Mouse (Mus musculus): ENCODE data around the gene Zfp963. TPM values are rescaled to one million over a fixed set of nuclear protein-coding genes. Genes with fewer than 3 reads are reported as not detected.

Zfp963 gene
- total and polyA plus RNA-seq, 2 experiments from 2014 or later = 0.73 to 3.1 TPM

- H3K27ac ChIP-seq (ENCODE audit: low read depth) = no peak overlapping the region
- H3K4me2 ChIP-seq (ENCODE audit: low read depth, low read length) = no peak overlapping the region
- H3K4me1 ChIP-seq (ENCODE audit: control insufficient read depth, insufficient read depth) = peaks cover 18% of the 10 kb centered on the region
- H3K9me3 ChIP-seq (replicated peaks; ENCODE audit: control insufficient read depth, low read length) = no peaks in the 10 kb centered on the region
- no peak for DNase-seq (ENCODE audit: low spot score)
- H3K4me3 ChIP-seq (ENCODE audit: low read depth, low read length) = no peak overlapping the region
- H3K36me3 ChIP-seq (replicated peaks; ENCODE audit: control insufficient read depth, insufficient read depth, low read length) = peaks cover 13% of the 10 kb centered on the region
- no peak for ATAC-seq (ENCODE audit: insufficient read depth, low read depth)
- no peak for TF ChIP-seq CTCF (IDR thresholded peaks at IDR 0.05; ENCODE audit: low read depth)
- TF ChIP-seq EP300 (IDR thresholded peaks at IDR 0.05; ENCODE audit: low read depth) = no peak
- peak overlapping the region; percentile 94; the same call in 1 of the 2 replicates for H3K9ac ChIP-seq (replicated peaks; ENCODE audit: low read depth, low read length)
- no peaks in the 10 kb centered on the region for H3K27me3 ChIP-seq (ENCODE audit: control insufficient read depth, insufficient read depth, low read length)
- 66% methylated on average over 5 of the region's 5 CpGs for WGBS
Observed at GRCm38 (mm10) chr8:69789731-69790130, 40.0 kb upstream of the Zfp963 start.

- Histone ChIP-seq H3K4me3 (ENCODE audit: low read depth, low read length) (no peak overlapping the region), H3K9me3 (replicated peaks; ENCODE audit: control insufficient read depth, low read length) (no peaks in the 10 kb centered on the region), H3K9ac (replicated peaks; ENCODE audit: low read depth, low read length) (no peak overlapping the region), H3K36me3 (replicated peaks; ENCODE audit: control insufficient read depth, insufficient read depth, low read length) (peaks cover 7% of the 10 kb centered on the region; the same call in 1 of the 2 replicates), H3K4me1 (ENCODE audit: control insufficient read depth, insufficient read depth) (peaks cover 18% of the 10 kb centered on the region), H3K4me2 (ENCODE audit: low read depth, low read length) (no peak overlapping the region), H3K27ac (ENCODE audit: low read depth) (no peak overlapping the region), H3K27me3 (ENCODE audit: control insufficient read depth, insufficient read depth, low read length) (no peaks in the 10 kb centered on the region)
- DNase-seq (ENCODE audit: low spot score) = no peak
- TF ChIP-seq EP300 (IDR thresholded peaks at IDR 0.05; ENCODE audit: low read depth) = no peak
- TF ChIP-seq CTCF (IDR thresholded peaks at IDR 0.05; ENCODE audit: low read depth) = no peak
- WGBS = 83% methylated on average over 5 of the region's 5 CpGs
- no peak for ATAC-seq (ENCODE audit: insufficient read depth, low read depth)
Observed at GRCm38 (mm10) chr8:69789105-69789504, 39.3 kb upstream of the Zfp963 start.

- no peak overlapping the region for H3K9ac ChIP-seq (replicated peaks; ENCODE audit: low read depth, low read length)
- no peak overlapping the region for H3K4me3 ChIP-seq (ENCODE audit: low read depth, low read length)
- 0 out of 2 replicates have a peak, but pooled peaks cover 3% of the 10 kb centered on the region for H3K36me3 ChIP-seq (replicated peaks; ENCODE audit: control insufficient read depth, insufficient read depth, low read length)
- DNase-seq (ENCODE audit: low spot score) (no peak), ATAC-seq (ENCODE audit: insufficient read depth, low read depth) (no peak)
- H3K27ac ChIP-seq (ENCODE audit: low read depth) = no peak overlapping the region
- H3K9me3 ChIP-seq (replicated peaks; ENCODE audit: control insufficient read depth, low read length) = no peaks in the 10 kb centered on the region
- TF ChIP-seq CTCF (IDR thresholded peaks at IDR 0.05; ENCODE audit: low read depth) = no peak
- TF ChIP-seq EP300 (IDR thresholded peaks at IDR 0.05; ENCODE audit: low read depth) = no peak
- WGBS = 62% methylated on average over 7 of the region's 12 CpGs
- H3K4me2 ChIP-seq (ENCODE audit: low read depth, low read length) = no peak overlapping the region
- H3K4me1 ChIP-seq (ENCODE audit: control insufficient read depth, insufficient read depth) = peaks cover 19% of the 10 kb centered on the region; the same call in 1 of the 2 replicates
- no peaks in the 10 kb centered on the region for H3K27me3 ChIP-seq (ENCODE audit: control insufficient read depth, insufficient read depth, low read length)
Observed at GRCm38 (mm10) chr8:69777111-69777510, 27.3 kb upstream of the Zfp963 start.

- H3K4me1 ChIP-seq (ENCODE audit: control insufficient read depth, insufficient read depth) = peaks cover 22% of the 10 kb centered on the region; the same call in 1 of the 2 replicates
- H3K9me3 ChIP-seq (replicated peaks; ENCODE audit: control insufficient read depth, low read length) = no peaks in the 10 kb centered on the region
- H3K36me3 ChIP-seq (replicated peaks; ENCODE audit: control insufficient read depth, insufficient read depth, low read length) = 0 out of 2 replicates have a peak, but pooled peaks cover 5% of the 10 kb centered on the region
- DNase-seq (ENCODE audit: low spot score) (no peak), ATAC-seq (ENCODE audit: insufficient read depth, low read depth) (no peak)
- no peak overlapping the region for H3K27ac ChIP-seq (ENCODE audit: low read depth)
- H3K27me3 ChIP-seq (ENCODE audit: control insufficient read depth, insufficient read depth, low read length) = no peaks in the 10 kb centered on the region
- WGBS = 45% methylated on average over 2 of the region's 2 CpGs
- no peak for TF ChIP-seq CTCF (IDR thresholded peaks at IDR 0.05; ENCODE audit: low read depth)
- TF ChIP-seq EP300 (IDR thresholded peaks at IDR 0.05; ENCODE audit: low read depth) = no peak
- peak overlapping the region; percentile 34; the same call in 1 of the 2 replicates for H3K4me2 ChIP-seq (ENCODE audit: low read depth, low read length)
- H3K9ac ChIP-seq (replicated peaks; ENCODE audit: low read depth, low read length) = no peak overlapping the region
- peak overlapping the region; percentile 68; the same call in 1 of the 2 replicates for H3K4me3 ChIP-seq (ENCODE audit: low read depth, low read length)
Observed at GRCm38 (mm10) chr8:69775149-69775534, 25.4 kb upstream of the Zfp963 start.

- peak within 1 kb of the TSS; percentile 78 for H3K9ac ChIP-seq (replicated peaks; ENCODE audit: low read depth, low read length)
- H3K36me3 ChIP-seq (replicated peaks; ENCODE audit: control insufficient read depth, insufficient read depth, low read length) = 0 out of 2 replicates have a peak, but pooled peaks cover 9% of the 10 kb centered on the region
- H3K4me2 ChIP-seq (ENCODE audit: low read depth, low read length) = peak within 1 kb of the TSS; percentile 63
- H3K27me3 ChIP-seq (ENCODE audit: control insufficient read depth, insufficient read depth, low read length) = no peaks in the 10 kb centered on the region
- under 1% methylated on average over 41 of the region's 41 CpGs for WGBS
- TF ChIP-seq CTCF (IDR thresholded peaks at IDR 0.05; ENCODE audit: low read depth) (no peak), EP300 (IDR thresholded peaks at IDR 0.05; ENCODE audit: low read depth) (no peak)
- peak; percentile 100 for DNase-seq (ENCODE audit: low spot score)
- peak within 1 kb of the TSS; percentile 99 for H3K27ac ChIP-seq (ENCODE audit: low read depth)
- ATAC-seq (ENCODE audit: insufficient read depth, low read depth) = peak; percentile 99
- no peaks in the 10 kb centered on the region for H3K9me3 ChIP-seq (replicated peaks; ENCODE audit: control insufficient read depth, low read length)
- H3K4me1 ChIP-seq (ENCODE audit: control insufficient read depth, insufficient read depth) = peaks cover 22% of the 10 kb centered on the region; the same call in 1 of the 2 replicates
- peak within 1 kb of the TSS; percentile 68 for H3K4me3 ChIP-seq (ENCODE audit: low read depth, low read length)
Observed at GRCm38 (mm10) chr8:69774503-69775148, 24.9 kb upstream of the Zfp963 start, which contains the start of gene Gm20422. TSS of gene Gm20422 (minus strand) at chr8:69774886.

Data from heart, postnatal 0 days (tissue).